Mouse (Mus musculus) embryo, embryonic 10.5 days (tissue): ENCODE measurements at regions not wholly inside any gene's neighbourhood (a gene's known extent, or its start where the extent isn't known, plus 50 kb on each side); places are given as distances from the start of the nearest gene placed in this dataset.
A peak's percentile ranks its signal among the peaks of the same experiment; 100 is the strongest.

Experiments
- DNase-seq: peaks from one replicate; pipeline ENCODE4 v3.0.0-alpha.2; 2015; ENCODE audit warnings: low spot score

GRCm38 (mm10) chr14:24939476-24940200, 452.7 kb downstream of the Rps24 start:
- DNase-seq = no peak

DNA sequence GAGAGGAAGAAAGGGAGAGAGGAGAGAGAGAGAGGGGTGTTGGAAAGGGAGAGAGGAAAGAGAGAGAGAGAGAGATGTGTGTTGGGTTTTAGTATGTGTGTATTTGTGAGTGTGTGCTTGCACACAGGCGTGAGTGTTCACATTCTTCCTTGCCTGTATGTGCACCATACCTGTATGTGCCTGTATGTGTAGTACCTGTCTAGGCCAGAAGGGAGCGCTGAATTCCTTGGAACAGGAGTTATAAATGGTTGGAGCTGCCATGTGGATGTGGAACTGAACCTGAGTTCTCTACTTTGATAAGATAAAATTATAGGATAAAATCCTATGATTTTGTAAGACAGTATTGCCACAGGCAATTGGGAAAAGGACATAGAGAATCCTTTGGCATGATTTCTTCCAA, 458.8 kb downstream of the Rps24 start:
- peak; percentile 53 for DNase-seq

DNA sequence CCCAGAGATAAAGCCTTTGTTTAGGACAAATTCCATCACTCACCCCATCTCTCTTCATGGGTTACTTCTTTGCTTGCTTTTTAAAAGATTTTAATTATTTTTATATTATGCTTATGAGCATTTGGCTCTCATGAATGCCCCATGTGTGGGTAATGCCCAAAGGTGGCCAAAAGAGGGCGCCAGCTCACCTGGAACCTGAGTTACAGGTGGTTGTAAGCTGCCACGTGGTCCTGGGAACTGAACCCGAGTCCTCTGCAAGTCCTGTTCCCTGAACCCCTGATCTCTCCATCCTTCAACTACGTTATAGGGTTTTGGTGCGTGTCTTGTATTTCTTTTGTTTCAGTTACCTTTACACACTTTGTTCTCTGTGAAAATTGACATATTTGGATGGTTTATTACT, 460.2 kb downstream of the Rps24 start:
- DNase-seq = no peak

- no peak for DNase-seq
Observed at GRCm38 (mm10) chr14:24955891-24956410, 469.0 kb downstream of the Rps24 start.

GRCm38 (mm10) chr14:24956528-24957210, 469.7 kb downstream of the Rps24 start:
- DNase-seq = no peak

DNA sequence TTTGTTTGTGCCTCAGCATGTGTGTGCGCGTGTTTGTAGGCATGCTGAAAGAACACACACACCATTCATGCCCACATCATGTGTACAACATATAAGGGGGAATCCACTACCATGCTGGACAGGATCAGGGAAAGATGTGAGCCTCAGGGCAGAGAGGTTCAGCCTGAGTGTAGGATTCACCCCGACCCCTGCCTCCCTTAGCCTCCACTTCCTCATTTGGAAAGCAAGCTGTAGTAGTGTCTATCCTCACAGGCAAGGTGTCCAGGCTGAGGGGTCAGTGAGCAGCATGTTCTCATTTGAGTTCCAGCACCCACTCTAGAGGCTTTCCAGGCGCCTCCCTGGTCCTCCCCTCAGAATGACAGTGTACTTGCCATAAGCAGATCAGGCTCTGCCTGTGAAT, 470.5 kb downstream of the Rps24 start:
- no peak for DNase-seq

DNA sequence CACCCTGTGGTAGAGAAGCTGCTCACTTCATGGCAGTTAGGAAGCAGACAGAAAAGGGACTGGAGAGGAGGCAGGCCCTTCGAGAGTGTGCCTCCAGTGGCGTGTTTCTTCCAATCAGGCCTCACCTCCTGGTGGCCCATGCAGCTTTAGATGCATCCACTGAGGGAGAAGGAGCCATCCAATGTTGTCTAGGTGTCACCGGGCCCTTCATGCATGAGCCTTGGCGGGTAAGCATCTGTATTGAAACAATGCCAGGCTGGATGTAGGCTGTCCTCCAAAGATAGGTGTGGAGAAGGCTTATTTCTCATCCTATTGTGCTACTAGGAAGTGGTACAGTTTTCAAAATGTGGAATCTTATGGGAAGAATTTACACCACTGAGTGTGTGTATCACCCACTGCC, 471.9 kb downstream of the Rps24 start:
- no peak for DNase-seq

GRCm38 (mm10) chr14:24959401-24959800, 472.5 kb downstream of the Rps24 start:
- no peak for DNase-seq

DNA sequence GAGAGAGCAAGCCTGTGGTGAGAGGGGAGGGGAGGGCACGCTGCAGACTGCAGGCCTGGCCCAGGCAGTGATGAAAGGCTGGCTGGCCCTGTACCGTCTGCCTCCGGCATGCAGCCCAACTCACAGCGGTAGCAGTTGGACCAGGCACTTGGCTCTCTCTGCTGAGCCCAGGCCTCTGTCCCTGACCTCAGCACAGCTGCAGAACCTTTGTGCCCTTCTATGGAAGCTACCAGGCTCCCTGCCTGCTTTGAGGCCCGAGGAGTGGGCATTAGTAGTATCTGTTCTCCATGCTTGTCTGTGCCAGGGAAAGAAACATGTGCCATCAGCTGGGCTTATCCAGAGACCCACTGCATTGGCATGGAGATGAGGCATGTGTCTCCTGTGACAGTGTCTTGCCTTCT, 473.2 kb downstream of the Rps24 start:
- DNase-seq = no peak

GRCm38 (mm10) chr14:24960875-24961274, 473.9 kb downstream of the Rps24 start:
- no peak for DNase-seq

DNA sequence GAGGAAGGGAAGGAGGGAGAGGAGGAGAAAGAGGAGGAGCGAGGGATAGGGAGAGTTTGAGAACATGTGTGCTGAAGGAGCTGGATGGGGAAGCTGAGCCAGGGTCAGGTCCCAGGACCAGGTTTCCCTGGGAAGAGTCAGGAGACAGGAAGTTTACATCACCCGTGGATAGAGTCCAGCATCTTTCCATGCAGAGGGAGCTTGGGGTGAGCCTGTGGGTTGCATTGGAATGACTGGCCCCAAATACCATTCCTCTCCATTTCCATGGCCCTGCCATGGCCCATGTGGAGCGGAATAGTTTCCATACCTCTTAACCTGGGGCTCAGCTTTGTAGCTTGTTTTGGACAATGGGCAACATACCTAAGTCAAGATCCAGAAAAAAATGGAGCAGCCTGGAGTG, 474.8 kb downstream of the Rps24 start:
- DNase-seq = no peak

- DNase-seq = no peak
Observed at GRCm38 (mm10) chr14:24969584-24969983, 482.7 kb downstream of the Rps24 start.

DNA sequence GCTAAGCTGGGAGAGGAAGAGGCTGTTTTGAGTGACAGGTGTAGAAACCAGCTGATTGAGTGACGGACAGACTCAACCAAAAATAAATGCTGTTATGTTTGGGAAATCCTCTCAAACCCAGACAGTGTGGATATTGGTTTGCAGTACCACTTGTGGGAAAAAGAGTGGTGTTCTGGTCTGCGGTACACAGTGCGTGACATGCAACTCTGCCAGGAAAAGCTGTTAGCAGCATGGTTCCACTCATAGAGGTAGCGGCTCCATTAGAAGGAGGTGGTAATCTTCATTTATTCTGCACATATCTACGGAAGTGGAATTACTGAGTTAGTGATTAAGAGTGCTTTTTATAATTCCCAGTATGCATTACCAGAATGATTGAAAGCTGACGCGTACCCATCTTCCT, 485.4 kb downstream of the Rps24 start:
- DNase-seq = no peak

DNA sequence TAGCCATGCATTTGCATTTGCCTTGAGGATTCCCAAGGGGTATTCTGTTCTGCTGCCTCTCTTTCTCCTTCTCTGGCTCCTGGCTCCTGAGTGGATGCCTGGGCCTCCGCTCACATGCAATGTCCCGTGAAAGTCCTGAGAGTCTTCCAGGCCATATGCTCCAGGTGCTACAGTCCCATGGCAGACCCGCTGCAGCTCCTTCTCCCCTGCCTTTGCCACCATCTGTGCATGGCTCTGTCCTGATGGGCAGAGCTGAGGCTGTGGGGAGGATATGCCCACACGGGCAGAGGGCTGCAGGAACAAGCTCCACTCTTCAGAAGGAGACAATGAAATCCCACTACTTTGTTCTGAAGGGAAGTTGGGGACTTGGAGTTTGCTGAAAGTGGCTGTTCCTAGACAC, 485.9 kb upstream of the Zmiz1 start:
- no peak for DNase-seq

- DNase-seq = no peak
Observed at GRCm38 (mm10) chr14:24973591-24973990, 485.4 kb upstream of the Zmiz1 start.

DNA sequence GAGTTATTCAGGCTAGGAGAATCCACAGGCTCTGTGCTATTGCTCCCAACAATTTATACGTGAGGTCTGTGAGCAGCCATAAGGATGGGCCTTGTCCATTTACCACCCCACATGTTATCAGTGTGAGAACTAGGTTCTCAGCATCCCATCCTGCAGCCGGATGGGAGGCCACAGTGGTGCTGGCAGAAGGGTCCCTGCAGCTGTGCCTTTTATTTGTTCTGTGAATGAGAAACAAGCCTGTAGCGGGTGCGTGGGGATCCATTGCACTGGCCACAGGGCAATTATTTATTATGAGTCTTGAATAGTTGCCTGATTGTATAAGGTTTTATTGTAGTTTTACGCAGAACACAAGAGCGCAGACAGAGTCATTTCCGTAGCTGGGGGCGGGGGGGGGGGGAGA, 476.5 kb upstream of the Zmiz1 start:
- DNase-seq = no peak

DNA sequence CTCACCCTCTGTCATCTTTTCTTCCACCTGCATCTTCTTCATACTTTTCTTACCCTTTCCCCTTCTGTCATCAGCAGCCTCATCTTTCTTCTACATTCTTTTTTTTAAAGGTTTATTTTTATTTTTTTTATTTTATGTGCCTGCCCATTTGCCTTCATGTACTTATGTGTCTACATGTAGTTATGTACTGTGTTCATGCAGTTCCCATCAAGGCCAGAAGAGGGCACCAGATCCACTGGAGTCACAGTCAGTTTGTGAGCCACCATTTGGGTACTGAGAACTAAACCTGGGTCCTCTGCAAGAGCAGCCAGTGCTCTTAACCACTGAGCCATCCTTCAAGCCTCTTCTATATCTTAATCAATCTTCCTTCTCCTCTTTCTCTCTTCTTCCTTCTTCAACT, 475.7 kb upstream of the Zmiz1 start:
- DNase-seq = peak; percentile 61

- no peak for DNase-seq
Observed at GRCm38 (mm10) chr14:24985806-24986359, 473.1 kb upstream of the Zmiz1 start.

GRCm38 (mm10) chr14:24986404-24986803, 472.6 kb upstream of the Zmiz1 start:
- no peak for DNase-seq

DNA sequence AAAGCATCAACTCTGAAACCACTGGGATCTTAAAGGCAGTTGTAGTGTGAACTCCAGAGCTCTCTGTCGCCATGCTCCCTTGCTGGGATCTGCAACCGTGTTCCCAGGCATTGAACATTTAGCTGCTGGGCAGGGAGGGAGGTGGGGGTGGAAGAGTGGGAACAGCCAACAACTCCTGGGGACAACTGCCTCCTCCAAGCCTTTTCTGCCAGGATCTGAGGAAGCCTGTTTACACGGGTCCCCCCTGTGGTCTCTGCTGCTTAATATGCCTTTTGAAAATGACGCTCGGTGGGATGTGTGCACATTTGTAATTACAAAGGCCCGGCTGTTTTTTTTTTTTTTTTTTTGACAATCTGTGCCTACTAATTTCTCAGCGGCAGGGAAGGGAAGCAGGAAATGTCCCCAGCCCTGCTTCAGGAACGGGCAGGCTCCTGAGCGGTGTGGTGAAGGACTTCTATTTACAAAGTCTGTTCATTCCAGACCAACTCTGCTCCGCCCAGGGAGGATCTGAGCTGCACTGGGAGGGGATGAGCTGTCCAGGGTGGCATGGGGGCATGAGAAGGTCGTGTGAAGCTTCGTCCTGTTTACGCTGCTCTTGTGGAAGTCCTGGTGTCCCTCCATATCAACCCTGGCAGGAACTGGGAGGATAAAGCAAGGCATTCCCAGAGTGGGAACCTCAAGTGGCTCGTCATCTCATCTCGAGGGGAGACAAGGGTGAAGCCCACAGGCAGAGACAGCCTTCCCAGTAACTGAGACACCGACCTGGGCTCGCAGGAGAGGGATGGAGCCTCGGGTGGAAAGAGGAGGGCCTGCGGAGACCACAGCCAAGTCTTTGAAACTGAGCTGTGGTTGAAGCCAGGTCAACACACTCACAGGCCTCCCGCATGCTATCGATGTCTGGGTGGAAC, 465.0 kb upstream of the Zmiz1 start:
- DNase-seq = peak; percentile 29

DNA sequence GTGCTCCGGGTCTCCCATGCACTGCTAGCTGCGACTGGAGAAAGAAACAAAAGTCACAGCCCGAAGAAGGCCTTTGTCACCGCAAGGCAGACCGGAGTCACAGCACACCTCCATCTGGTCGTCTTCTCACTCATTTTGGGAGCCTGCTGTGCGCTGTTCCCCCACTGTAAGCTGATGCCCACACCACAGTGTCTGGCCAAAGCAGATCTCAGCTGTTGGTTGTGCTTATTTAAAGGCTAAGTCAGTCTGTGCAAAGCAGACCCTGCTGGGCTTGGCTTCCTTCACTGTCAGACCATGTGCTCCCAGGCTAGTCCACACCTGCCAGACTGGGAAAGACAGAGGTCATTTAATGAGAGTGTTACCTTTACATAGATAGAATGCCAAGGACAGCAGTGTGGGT, 463.8 kb upstream of the Zmiz1 start:
- DNase-seq = peak; percentile 23
